Mouse (Mus musculus): ENCODE measurements around the gene Cdk5r2. TPM values are rescaled to one million over a fixed set of nuclear protein-coding genes. Genes with fewer than 3 reads are reported as not detected.

Cdk5r2 gene
- polyA plus RNA-seq, 1 experiment = not detected

DNA sequence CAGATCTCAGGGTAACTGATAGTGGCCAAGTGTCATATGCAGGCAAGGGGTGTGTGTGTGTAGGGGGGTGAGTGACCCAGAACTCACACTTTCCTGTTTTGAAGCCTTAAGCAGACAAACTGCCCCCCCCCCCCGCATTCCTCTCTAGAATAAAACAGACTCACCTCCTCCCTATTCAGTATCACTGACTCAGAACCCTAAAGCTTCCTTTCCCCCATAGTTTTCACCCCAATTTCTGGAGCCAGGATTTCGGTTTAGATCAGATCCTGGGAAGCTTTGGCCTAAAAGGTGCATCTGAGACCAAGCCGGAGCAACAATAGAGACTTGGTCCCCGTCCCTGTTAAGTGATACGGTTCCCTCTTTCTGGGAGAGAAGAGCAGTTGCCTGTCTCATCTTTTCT, 28.7 kb downstream of the Cdk5r2 start:
- WGBS = 30% methylated on average over 5 of the region's 5 CpGs
- Histone ChIP-seq H3K4me1 (ENCODE audit: control insufficient read depth, insufficient read depth, low read length) (peaks cover 32% of the 10 kb centered on the region), H3K27ac (ENCODE audit: insufficient read depth, low read depth, low read length) (no peak overlapping the region), H3K4me3 (ENCODE audit: insufficient read depth, low read depth, low read length) (no peak overlapping the region)
- TF ChIP-seq CTCF (IDR thresholded peaks at IDR 0.05; ENCODE audit: insufficient read depth, low read depth, low read length) (no peak), POLR2A (IDR thresholded peaks at IDR 0.05; ENCODE audit: insufficient read depth, low read depth, low read length) (no peak)

GRCm38 (mm10) chr1:74884196-74885141, 29.7 kb downstream of the Cdk5r2 start:
- H3K27ac ChIP-seq (ENCODE audit: insufficient read depth, low read depth, low read length) = no peak overlapping the region
- peaks cover 32% of the 10 kb centered on the region for H3K4me1 ChIP-seq (ENCODE audit: control insufficient read depth, insufficient read depth, low read length)
- no peak for TF ChIP-seq POLR2A (IDR thresholded peaks at IDR 0.05; ENCODE audit: insufficient read depth, low read depth, low read length)
- TF ChIP-seq CTCF (IDR thresholded peaks at IDR 0.05; ENCODE audit: insufficient read depth, low read depth, low read length) = no peak
- WGBS = 3% methylated on average over 57 of the region's 57 CpGs
- H3K4me3 ChIP-seq (ENCODE audit: insufficient read depth, low read depth, low read length) = no peak overlapping the region

DNA sequence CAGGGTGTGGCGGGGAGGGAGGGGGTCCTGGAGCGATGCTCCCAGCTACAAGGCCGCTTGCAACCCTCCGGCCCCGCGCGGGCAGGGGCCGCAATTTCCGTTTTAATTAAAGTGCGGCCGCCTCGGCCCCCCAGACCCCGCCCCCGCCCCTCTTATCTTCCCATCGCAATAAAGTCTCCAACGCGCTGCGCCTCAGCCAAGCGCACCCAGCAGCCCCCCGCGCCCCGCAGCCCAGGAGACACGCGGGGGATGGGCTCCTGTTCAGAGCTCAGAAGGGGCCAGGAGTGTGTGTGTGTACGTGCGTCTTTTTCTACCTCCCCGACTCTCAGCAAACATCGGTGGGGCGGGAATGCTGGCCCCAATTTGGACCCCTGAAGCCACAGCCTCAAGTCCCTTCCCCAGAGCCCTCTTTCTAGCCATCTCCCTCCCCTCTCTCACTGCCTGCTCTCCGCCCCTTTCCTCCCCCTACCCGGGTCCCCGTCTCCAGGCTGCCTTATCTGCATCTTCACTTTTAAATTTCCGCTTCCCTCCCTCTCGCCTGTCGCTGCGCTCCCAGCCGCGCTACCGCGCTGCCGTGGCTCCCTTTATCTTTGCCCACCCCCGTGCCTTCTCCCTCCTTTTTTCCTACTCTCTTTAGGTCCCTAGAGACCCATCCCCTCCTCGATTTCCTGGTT, 30.8 kb downstream of the Cdk5r2 start, which contains the start of gene Fev:
Fev (minus strand) TSS at position 51 of the 674 bp plus-strand sequence.
- under 1% methylated on average over 43 of the region's 43 CpGs for WGBS
- H3K27ac ChIP-seq (ENCODE audit: insufficient read depth, low read depth, low read length) = no peak within 1 kb of the TSS
- H3K4me3 ChIP-seq (ENCODE audit: insufficient read depth, low read depth, low read length) = peak within 1 kb of the TSS; percentile 6; the same call in 1 of the 2 replicates
- H3K4me1 ChIP-seq (ENCODE audit: control insufficient read depth, insufficient read depth, low read length) = peaks cover 32% of the 10 kb centered on the region
- TF ChIP-seq POLR2A (IDR thresholded peaks at IDR 0.05; ENCODE audit: insufficient read depth, low read depth, low read length) = no peak
- no peak for TF ChIP-seq CTCF (IDR thresholded peaks at IDR 0.05; ENCODE audit: insufficient read depth, low read depth, low read length)

DNA sequence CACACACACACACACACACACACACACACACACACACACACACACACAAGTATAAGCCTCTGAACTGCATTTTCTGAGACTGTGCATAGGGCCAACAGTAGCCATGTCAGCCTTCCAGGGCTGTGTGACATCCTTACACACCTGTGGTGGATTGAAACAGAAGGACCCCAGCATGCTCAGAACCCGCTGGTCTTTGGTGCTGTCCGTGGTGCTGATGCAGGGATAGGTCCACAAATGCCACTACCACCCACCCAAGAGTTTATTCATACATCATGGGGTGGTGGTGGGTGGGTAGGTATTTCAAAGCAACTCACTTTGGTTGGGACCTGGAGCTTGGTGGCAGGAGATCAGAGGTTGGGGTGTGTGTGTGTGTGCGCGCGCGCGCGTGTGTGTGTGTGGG, 36.8 kb downstream of the Cdk5r2 start:
- 3% methylated on average over 8 of the region's 8 CpGs for WGBS
- H3K27ac ChIP-seq (ENCODE audit: insufficient read depth, low read depth, low read length) = no peak overlapping the region
- no peak overlapping the region for H3K4me3 ChIP-seq (ENCODE audit: insufficient read depth, low read depth, low read length)
- H3K4me1 ChIP-seq (ENCODE audit: control insufficient read depth, insufficient read depth, low read length) = peaks cover 14% of the 10 kb centered on the region
- no peak for TF ChIP-seq POLR2A (IDR thresholded peaks at IDR 0.05; ENCODE audit: insufficient read depth, low read depth, low read length)
- TF ChIP-seq CTCF (IDR thresholded peaks at IDR 0.05; ENCODE audit: insufficient read depth, low read depth, low read length) = no peak

- 2% methylated on average over 39 of the region's 39 CpGs for WGBS
- H3K4me1 ChIP-seq (ENCODE audit: control insufficient read depth, insufficient read depth, low read length) = peaks cover 14% of the 10 kb centered on the region
- H3K27ac ChIP-seq (ENCODE audit: insufficient read depth, low read depth, low read length) = no peak overlapping the region
- peak overlapping the region; percentile 5 for H3K4me3 ChIP-seq (ENCODE audit: insufficient read depth, low read depth, low read length)
- TF ChIP-seq CTCF (IDR thresholded peaks at IDR 0.05; ENCODE audit: insufficient read depth, low read depth, low read length) (0 out of 2 replicates have a peak, but pooled peaks have one; percentile 13), POLR2A (IDR thresholded peaks at IDR 0.05; ENCODE audit: insufficient read depth, low read depth, low read length) (no peak)
Measured at GRCm38 (mm10) chr1:74892351-74893133, 37.8 kb downstream of the Cdk5r2 start.

DNA sequence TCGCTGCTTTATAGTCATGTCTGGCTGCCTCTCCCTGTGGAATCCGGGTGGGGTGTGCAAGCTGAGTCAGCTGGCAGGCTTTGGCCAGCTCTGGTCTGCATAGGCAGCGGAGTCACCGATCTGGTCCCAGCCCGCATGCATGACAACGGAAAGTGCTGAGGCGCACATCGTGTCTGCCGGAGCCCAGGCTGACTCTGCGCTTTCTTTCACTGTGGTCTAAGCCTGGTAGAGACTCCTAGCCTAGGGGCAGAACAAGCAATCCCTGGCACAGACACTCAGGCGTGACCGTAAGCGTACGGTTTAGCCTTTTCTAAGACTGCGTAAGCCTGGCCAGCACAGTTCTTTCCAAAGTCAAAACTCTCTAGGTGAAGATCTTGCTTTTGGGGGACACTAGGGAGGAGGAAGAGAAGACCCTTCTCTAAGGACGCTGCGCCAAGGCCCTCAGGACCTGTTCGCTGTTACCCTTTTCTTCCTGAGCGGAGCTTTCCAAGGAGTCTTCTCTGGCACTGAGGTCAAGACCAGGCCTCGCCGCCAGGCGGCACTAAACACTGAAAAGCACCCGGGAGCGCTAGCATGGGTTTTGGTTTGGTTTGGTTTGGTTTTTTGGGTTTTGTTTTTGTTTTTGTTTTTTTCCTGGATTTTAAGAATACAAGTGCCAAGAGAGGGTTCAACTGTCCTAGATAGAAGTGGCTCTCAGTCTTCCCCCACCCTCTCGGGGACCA, 38.6 kb downstream of the Cdk5r2 start, which contains the start of gene Cryba2:
Cryba2 (minus strand) TSS at position 10 of the 722 bp plus-strand sequence.
- 3% methylated on average over 25 of the region's 25 CpGs for WGBS
- TF ChIP-seq POLR2A (IDR thresholded peaks at IDR 0.05; ENCODE audit: insufficient read depth, low read depth, low read length) (no peak), CTCF (IDR thresholded peaks at IDR 0.05; ENCODE audit: insufficient read depth, low read depth, low read length) (peak; percentile 69; the same call in 1 of the 2 replicates)

DNA sequence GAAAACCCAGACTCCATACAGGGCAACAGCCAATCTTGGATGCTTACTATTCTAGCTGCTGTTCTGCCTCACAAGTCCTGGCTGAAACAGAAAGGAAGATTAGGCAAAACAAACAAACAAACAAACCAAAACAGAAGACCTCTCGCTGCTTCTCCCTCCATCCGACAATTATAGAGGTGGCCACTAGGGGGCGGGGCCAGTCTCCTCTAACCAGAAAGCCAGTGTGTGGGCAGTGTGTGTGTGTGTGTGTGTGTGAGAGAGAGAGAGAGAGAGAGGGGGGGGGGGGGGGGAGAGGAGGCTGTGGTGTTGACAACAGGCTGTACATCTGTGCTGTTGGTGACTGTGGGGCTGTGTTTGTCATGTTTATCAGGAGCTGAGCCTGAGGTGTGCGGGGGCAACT, 40.2 kb downstream of the Cdk5r2 start:
- H3K4me1 ChIP-seq (ENCODE audit: control insufficient read depth, insufficient read depth, low read length) = peaks cover 18% of the 10 kb centered on the region
- H3K27ac ChIP-seq (ENCODE audit: insufficient read depth, low read depth, low read length) = no peak overlapping the region
- no peak overlapping the region for H3K4me3 ChIP-seq (ENCODE audit: insufficient read depth, low read depth, low read length)
- WGBS = 26% methylated on average over 4 of the region's 4 CpGs
- TF ChIP-seq CTCF (IDR thresholded peaks at IDR 0.05; ENCODE audit: insufficient read depth, low read depth, low read length) (peak; percentile 58; the same call in 1 of the 2 replicates), POLR2A (IDR thresholded peaks at IDR 0.05; ENCODE audit: insufficient read depth, low read depth, low read length) (no peak)

More for the DNA sequence above, 38.6 kb downstream of the Cdk5r2 start, which contains the start of gene Cryba2:
- no peak within 1 kb of the TSS for H3K27ac ChIP-seq (ENCODE audit: insufficient read depth, low read depth, low read length)
- H3K4me1 ChIP-seq (ENCODE audit: control insufficient read depth, insufficient read depth, low read length) = peaks cover 18% of the 10 kb centered on the region
- peak within 1 kb of the TSS; percentile 6 for H3K4me3 ChIP-seq (ENCODE audit: insufficient read depth, low read depth, low read length)

- no peak overlapping the region for H3K4me3 ChIP-seq (ENCODE audit: insufficient read depth, low read depth, low read length)
- H3K27ac ChIP-seq (ENCODE audit: insufficient read depth, low read depth, low read length) = no peak overlapping the region
- TF ChIP-seq POLR2A (IDR thresholded peaks at IDR 0.05; ENCODE audit: insufficient read depth, low read depth, low read length) (no peak), CTCF (IDR thresholded peaks at IDR 0.05; ENCODE audit: insufficient read depth, low read depth, low read length) (no peak)
- H3K4me1 ChIP-seq (ENCODE audit: control insufficient read depth, insufficient read depth, low read length) = peaks cover 21% of the 10 kb centered on the region
- WGBS = 14% methylated on average over 7 of the region's 7 CpGs
Measured at GRCm38 (mm10) chr1:74897976-74898375, 43.2 kb downstream of the Cdk5r2 start.

Measured in olfactory bulb, adult 2 months (tissue).